Mouse (Mus musculus): ENCODE measurements at regions not wholly inside any gene's neighbourhood (a gene's known extent, or its start where the extent isn't known, plus 50 kb on each side); places are given as distances from the start of the nearest gene placed in this dataset.
A peak's percentile ranks its signal among the peaks of the same experiment; 100 is the strongest.
"Not testable (repeated sequence)": the region's sequence is repeated elsewhere in the genome, so short reads cannot be mapped to it uniquely, and the experiment has no call there.

DNA sequence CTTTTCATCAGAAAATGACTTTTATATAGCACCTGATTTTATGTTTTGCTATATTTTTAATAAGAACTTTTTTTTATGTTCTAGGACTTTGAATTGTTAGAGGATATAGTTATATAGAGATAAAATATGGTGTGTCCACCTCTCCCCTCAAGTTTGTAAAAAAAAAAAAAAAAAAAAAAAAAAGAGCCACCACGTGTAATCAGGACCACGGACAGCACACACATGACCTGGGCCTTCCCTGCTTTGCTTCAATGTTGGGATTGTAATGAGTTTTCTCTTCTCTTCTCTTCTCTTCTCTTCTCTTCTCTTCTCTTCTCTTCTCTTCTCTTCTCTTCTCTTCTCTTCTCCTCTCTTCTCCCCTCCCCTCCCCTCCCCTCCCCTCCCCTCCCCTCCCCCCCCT is 78.5 kb downstream of the 1700010I14Rik start:
- ATAC-seq (replicated peaks); H3K4me3 ChIP-seq: not testable (repeated sequence)

DNA sequence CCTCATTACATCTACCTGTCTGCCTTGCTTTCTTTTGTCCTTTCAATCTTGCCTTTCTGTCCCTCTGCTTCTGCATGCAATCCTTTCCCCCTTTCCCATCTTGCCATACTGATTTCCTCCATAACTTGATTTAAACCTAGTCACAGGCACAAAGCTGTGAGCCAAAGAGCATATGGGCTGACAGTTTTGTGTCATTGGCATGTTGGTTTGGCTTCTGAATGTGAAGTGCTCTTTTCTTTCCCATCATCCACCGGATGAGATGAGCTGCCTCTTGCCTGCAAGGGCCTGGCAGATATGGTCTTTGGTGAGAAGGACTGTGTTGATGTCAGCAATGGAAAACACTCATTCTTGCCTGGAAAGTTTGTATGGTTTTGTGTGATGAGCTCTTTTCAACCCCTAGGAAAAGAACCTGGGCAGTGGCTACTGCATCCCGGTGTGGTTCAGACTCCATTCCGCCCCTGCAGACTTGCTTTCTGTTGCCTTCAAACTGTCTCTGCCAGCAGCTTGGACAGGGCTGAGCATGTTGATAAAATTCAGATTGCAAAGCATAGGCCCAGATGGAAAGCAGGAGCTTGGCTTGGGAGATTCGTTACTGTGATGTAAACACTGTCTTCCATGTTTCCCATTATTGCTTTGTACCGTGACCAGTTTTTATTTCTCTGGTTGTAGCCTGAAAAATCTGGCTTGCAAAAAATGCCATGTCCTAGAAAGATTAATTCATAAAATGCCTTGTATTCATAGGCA is 80.9 kb downstream of the 1700010I14Rik start:
- WGBS, result 63% methylated on average over 5 of the region's 5 CpGs
- peak overlapping the region; percentile 23 for H3K27ac ChIP-seq (replicated peaks)

More for the DNA sequence above, 78.5 kb downstream of the 1700010I14Rik start:
- not testable (repeated sequence) for H3K9me3 ChIP-seq; H3K36me3 ChIP-seq; H3K4me1 ChIP-seq; H3K27ac ChIP-seq (replicated peaks); H3K27me3 ChIP-seq; H3K4me2 ChIP-seq (replicated peaks); H3K9ac ChIP-seq (replicated peaks)
- 14% methylated on average over 2 of the region's 2 CpGs for WGBS

DNA sequence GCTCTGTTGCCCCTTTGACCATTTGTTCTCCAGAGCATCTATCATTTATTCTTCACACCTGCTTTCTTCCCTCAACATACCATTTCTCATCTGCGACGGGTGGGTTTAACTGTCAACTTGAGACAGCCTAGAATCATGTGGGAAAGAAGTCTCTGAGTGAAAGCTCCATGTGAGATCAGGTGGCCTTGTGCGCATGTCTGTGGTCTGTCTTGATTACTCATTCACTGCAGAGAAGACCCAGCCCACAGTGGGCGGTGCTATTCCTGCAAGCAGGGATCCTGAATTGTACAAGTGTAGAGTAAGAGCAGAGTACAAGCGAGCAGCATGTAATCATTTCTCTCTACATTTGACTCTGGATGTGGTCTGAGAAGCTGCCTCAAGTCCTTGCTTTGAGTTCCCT is 95.5 kb downstream of the 1700010I14Rik start:
- 90% methylated on average over 5 of the region's 5 CpGs for WGBS
- H3K9ac ChIP-seq (replicated peaks), result no peak overlapping the region
- no peak for ATAC-seq (replicated peaks)
- no peaks in the 10 kb centered on the region for H3K36me3 ChIP-seq
- H3K4me2 ChIP-seq (replicated peaks), result no peak overlapping the region
- H3K4me3 ChIP-seq, result no peak overlapping the region
- no peak overlapping the region for H3K27ac ChIP-seq (replicated peaks)
- no peaks in the 10 kb centered on the region for H3K9me3 ChIP-seq
- H3K4me1 ChIP-seq, result no peaks in the 10 kb centered on the region
- no peaks in the 10 kb centered on the region for H3K27me3 ChIP-seq

More for the DNA sequence above, 80.9 kb downstream of the 1700010I14Rik start:
- H3K4me2 ChIP-seq (replicated peaks), result no peak overlapping the region
- H3K4me1 ChIP-seq, result peaks cover 3% of the 10 kb centered on the region; the same call in 1 of the 2 replicates
- H3K9ac ChIP-seq (replicated peaks), result no peak overlapping the region
- ATAC-seq (replicated peaks), result 0 out of 2 replicates have a peak, but pooled peaks have one; percentile 57
- no peaks in the 10 kb centered on the region for H3K27me3 ChIP-seq
- no peaks in the 10 kb centered on the region for H3K36me3 ChIP-seq
- H3K9me3 ChIP-seq, result no peaks in the 10 kb centered on the region
- no peak overlapping the region for H3K4me3 ChIP-seq

DNA sequence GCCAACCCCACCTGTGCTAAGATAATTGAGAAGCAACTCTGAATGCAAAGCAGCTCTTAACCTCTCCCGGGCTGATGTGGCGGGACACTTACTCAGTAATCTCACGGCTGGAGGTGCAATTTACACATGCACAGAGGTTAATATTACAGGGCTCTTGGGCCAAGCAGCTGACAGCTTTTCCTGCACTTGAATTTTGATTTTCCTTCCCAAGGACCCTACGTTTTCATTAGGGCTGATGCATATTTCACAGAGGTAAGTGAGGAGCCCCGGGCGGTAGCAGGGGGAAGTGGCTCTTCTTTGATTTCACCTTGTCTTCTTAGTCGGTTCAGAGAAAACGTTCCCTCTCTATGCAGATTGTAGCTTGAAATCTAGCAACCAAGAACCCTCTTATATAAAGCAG is 139.7 kb downstream of the 1700010I14Rik start:
- ATAC-seq (replicated peaks), result no peak
- H3K4me1 ChIP-seq, result peaks cover 3% of the 10 kb centered on the region; the same call in 1 of the 2 replicates
- H3K4me2 ChIP-seq (replicated peaks), result no peak overlapping the region
- no peaks in the 10 kb centered on the region for H3K9me3 ChIP-seq
- H3K9ac ChIP-seq (replicated peaks), result no peak overlapping the region
- no peaks in the 10 kb centered on the region for H3K27me3 ChIP-seq
- no peaks in the 10 kb centered on the region for H3K36me3 ChIP-seq
- no peak overlapping the region for H3K27ac ChIP-seq (replicated peaks)
- H3K4me3 ChIP-seq, result no peak overlapping the region
- WGBS, result 52% methylated on average over 8 of the region's 8 CpGs

DNA sequence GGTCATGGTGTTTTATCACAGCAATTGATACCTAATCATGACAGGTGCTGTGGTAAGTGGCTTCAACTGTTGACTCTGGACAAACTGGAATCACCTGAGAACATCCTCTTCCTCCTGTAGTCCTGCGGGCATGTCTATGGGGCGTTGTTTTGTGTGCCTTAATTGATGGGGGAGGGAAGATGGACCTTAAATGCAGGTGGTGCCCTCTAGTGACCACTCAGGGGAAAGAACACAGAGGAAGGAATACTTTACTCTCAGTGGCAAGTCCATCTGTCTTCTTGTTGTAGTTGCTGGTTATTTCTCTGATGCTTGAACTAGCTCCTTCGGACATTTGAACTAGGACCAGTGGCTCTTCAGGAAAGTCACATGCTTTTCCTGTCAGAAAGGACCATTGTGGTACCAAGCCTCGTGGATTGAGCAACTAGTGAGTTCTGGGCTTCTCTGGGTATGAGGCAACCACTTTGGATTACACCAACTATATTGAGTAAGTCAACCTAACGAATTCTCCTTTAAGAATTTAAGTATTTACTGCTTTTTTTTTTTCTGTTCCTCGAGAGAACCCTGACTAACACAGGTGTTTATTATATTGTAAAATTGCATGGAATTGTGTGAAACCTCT is 157.6 kb downstream of the 1700010I14Rik start:
- ATAC-seq (replicated peaks), result no peak
- Histone ChIP-seq H3K36me3 (no peaks in the 10 kb centered on the region), H3K4me1 (no peaks in the 10 kb centered on the region), H3K27ac (replicated peaks) (no peak overlapping the region), H3K9me3 (no peaks in the 10 kb centered on the region), H3K4me3 (no peak overlapping the region), H3K27me3 (no peaks in the 10 kb centered on the region), H3K4me2 (replicated peaks) (no peak overlapping the region), H3K9ac (replicated peaks) (no peak overlapping the region)
- 67% methylated on average over 6 of the region's 6 CpGs for WGBS

DNA sequence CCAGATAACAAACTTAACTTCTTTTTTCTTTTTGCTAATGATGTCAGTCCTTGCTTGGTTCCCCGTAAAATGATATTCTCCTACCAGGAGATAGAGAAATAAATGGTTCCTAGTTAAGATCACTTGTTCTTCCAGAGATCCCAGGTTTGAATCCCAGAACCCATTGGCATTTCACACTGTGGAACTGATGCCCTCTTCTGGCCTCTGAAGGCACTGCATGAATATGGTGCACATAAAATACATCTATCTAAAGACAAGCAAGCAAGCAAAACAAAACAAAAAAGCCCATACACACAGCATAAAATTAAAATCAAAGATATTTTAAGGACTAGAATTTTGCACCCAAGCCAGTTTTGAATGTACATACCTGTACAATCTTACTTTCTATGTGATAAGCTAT is 162.5 kb downstream of the 1700010I14Rik start:
- H3K4me3 ChIP-seq, result no peak overlapping the region

DNA sequence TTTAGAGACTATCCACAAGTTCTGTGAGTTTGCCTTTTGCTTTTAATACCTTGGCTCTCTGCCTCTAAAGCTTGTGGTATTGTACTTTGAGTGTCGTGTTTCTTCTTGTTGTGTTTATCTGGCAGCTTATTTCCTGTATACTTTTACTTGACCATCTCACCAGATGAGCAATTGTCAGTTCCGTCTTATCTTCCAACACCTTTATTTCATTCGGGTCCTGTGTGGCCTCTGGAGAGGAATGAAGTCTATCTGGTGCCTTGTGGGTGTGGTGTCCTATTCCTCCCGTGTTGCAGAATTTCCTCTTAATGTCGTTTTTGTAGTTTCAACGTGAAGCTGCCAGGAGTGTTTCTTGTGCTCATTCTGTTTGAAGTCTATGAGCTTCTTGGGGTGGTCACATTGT is 174.0 kb downstream of the 1700010I14Rik start:
- H3K9me3 ChIP-seq, result no peaks in the 10 kb centered on the region
- H3K4me2 ChIP-seq (replicated peaks), result no peak overlapping the region
- no peak overlapping the region for H3K27ac ChIP-seq (replicated peaks)
- no peak for ATAC-seq (replicated peaks)
- H3K36me3 ChIP-seq, result no peaks in the 10 kb centered on the region
- no peaks in the 10 kb centered on the region for H3K27me3 ChIP-seq
- peaks cover 5% of the 10 kb centered on the region for H3K4me1 ChIP-seq
- WGBS, result 90% methylated on average over 6 of the region's 6 CpGs
- H3K4me3 ChIP-seq, result no peak overlapping the region
- no peak overlapping the region for H3K9ac ChIP-seq (replicated peaks)

More for the DNA sequence above, 162.5 kb downstream of the 1700010I14Rik start:
- H3K4me1 ChIP-seq, result no peaks in the 10 kb centered on the region
- H3K27ac ChIP-seq (replicated peaks), result no peak overlapping the region
- H3K27me3 ChIP-seq, result no peaks in the 10 kb centered on the region
- 100% methylated on average over 1 of the region's 1 CpGs for WGBS
- no peaks in the 10 kb centered on the region for H3K9me3 ChIP-seq
- H3K9ac ChIP-seq (replicated peaks), result no peak overlapping the region
- no peak for ATAC-seq (replicated peaks)
- H3K36me3 ChIP-seq, result no peaks in the 10 kb centered on the region
- H3K4me2 ChIP-seq (replicated peaks), result no peak overlapping the region

DNA sequence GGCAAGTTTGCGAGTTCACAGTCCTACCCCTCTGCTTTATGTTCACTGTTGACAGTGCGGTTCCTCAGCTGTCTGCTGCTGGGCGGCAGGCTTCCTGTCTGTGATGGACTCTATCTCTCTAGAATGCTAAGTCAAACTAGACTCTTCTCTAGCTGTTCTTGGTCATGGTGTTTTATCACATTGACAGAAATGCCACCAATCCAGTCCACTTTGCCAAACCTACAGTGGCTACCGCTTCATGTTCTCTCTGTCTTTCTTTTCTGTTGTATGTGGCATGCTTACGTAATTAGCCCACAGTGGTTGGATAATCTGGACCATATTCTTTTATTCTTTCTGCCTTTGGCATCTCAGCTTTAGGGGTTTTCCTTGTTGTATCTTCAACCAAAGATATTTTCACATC is 174.5 kb downstream of the 1700010I14Rik start:
- Histone ChIP-seq H3K36me3 (no peaks in the 10 kb centered on the region), H3K27me3 (no peaks in the 10 kb centered on the region), H3K9me3 (no peaks in the 10 kb centered on the region), H3K4me2 (replicated peaks) (no peak overlapping the region), H3K4me3 (no peak overlapping the region), H3K9ac (replicated peaks) (no peak overlapping the region), H3K4me1 (peaks cover 6% of the 10 kb centered on the region), H3K27ac (replicated peaks) (no peak overlapping the region)
- 89% methylated on average over 5 of the region's 5 CpGs for WGBS
- no peak for ATAC-seq (replicated peaks)

DNA sequence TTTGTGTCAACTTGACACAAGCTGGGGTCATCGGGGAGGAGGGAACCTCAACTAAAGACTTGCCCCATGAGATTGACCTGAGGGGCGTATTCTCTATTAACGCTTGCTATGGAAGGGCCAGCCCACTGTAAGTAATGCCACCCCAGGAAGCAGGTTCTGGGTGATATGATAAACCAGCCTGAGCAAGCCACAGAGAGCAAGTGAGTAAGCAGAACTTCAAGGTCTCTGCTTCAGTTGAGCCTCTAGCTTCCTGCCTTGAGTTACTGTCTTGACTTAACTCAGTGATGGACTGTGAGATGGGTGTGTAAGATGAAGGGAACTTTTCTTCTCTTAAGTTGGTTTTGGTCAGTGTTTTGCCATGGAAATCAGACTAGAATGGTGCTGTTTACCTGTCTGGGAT is 175.2 kb downstream of the 1700010I14Rik start:
- Histone ChIP-seq H3K9me3 (no peaks in the 10 kb centered on the region), H3K27me3 (no peaks in the 10 kb centered on the region), H3K36me3 (no peaks in the 10 kb centered on the region), H3K27ac (replicated peaks) (no peak overlapping the region), H3K9ac (replicated peaks) (no peak overlapping the region), H3K4me3 (no peak overlapping the region), H3K4me2 (replicated peaks) (no peak overlapping the region), H3K4me1 (peaks cover 6% of the 10 kb centered on the region)
- WGBS, result 87% methylated on average over 3 of the region's 3 CpGs
- ATAC-seq (replicated peaks), result no peak

DNA sequence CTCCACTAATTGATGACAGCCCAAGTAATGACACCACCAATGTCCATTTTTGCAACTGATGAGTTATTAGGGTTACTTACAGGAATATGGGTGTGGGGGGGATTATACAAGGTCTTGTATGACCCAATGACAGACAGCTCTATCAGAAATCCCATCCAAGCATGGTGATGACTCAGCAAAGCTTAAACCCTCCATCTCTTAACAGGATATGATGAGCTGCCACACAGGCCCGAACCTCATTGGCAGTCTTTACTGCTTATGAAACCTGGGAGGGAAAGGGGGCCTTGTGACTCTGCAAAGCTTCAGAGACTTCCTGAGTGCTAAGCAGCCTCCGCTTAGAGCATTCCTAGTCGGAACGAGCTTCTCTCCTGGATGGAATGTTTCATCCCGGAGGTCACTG is 176.4 kb downstream of the 1700010I14Rik start:
- no peaks in the 10 kb centered on the region for H3K27me3 ChIP-seq
- no peak for ATAC-seq (replicated peaks)
- no peak overlapping the region for H3K4me3 ChIP-seq
- no peak overlapping the region for H3K4me2 ChIP-seq (replicated peaks)
- WGBS, result 90% methylated on average over 5 of the region's 5 CpGs
- no peak overlapping the region for H3K27ac ChIP-seq (replicated peaks)
- no peaks in the 10 kb centered on the region for H3K36me3 ChIP-seq
- H3K9me3 ChIP-seq, result no peaks in the 10 kb centered on the region
- H3K4me1 ChIP-seq, result peaks cover 15% of the 10 kb centered on the region
- H3K9ac ChIP-seq (replicated peaks), result no peak overlapping the region

DNA sequence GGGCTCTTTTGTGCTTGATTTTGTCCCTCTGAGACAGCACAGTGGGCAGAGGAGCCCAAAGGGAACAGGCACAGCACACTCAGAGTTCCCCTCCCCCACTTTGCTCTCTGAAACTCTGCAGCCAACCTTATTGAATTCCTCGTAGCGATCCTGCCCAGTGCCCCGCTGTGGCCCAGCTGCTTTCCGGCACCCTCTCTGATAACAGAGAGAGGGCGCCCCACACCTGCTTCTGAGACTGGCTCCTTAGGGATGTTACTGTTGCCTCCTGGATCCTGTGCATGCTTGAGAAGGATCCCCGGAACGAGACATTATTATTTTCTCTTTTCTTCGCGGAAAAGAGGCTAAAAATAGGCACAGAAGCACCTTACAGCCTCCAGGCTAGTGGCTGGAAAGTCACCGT is 179.0 kb downstream of the 1700010I14Rik start:
- Histone ChIP-seq H3K36me3 (no peaks in the 10 kb centered on the region), H3K27me3 (no peaks in the 10 kb centered on the region), H3K4me1 (peaks cover 25% of the 10 kb centered on the region), H3K4me2 (replicated peaks) (peak overlapping the region; percentile 97), H3K9me3 (no peaks in the 10 kb centered on the region), H3K9ac (replicated peaks) (peak overlapping the region; percentile 72), H3K4me3 (peak overlapping the region; percentile 53), H3K27ac (replicated peaks) (peak overlapping the region; percentile 87)
- peak; percentile 77 for ATAC-seq (replicated peaks)
- 0% methylated on average over 10 of the region's 10 CpGs for WGBS

DNA sequence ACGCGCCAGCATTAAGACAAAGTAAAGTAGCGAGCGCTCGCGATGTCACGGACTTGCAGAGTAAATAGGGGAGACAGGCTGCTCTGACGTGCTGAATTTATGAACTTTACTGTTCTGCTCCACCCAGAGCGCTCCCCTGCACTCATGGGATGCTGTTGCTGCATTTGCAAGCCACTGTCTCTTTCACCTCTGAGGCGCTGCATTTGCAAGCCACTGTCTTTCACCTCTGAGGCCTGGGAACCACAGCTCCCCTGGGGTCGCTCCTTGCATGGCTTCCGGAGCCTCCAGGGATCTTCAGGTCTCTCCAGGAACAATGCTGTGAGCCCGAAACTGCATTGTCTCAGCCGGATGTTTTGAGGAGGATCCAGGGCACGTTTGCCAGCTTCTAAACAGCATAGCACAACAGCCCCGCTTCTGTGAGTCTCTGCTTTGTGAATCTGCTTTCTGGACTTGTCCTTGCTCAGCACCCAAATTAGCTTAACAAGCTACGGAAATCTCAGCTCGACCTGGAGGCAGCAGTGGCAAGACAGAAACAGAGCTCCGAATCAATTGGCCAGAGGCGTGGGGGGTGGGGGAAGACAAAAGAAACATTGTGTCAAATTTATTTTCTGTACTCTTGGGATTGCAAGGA is 179.6 kb downstream of the 1700010I14Rik start:
- ATAC-seq (replicated peaks), result peak; percentile 45
- peak overlapping the region; percentile 72 for H3K9ac ChIP-seq (replicated peaks)
- H3K4me2 ChIP-seq (replicated peaks), result peak overlapping the region; percentile 97
- peaks cover 25% of the 10 kb centered on the region for H3K4me1 ChIP-seq
- 0% methylated on average over 20 of the region's 20 CpGs for WGBS
- peak overlapping the region; percentile 53 for H3K4me3 ChIP-seq
- H3K9me3 ChIP-seq, result no peaks in the 10 kb centered on the region
- H3K27ac ChIP-seq (replicated peaks), result peak overlapping the region; percentile 87
- H3K36me3 ChIP-seq, result no peaks in the 10 kb centered on the region
- no peaks in the 10 kb centered on the region for H3K27me3 ChIP-seq
